Mouse (Mus musculus) olfactory bulb, adult 2 months (tissue): ENCODE measurements around the gene Fndc1.

ENCODE experiments used
- CTCF ChIP-seq: fragments of 200-500 bp; IDR thresholded peaks from 2 replicates; pipeline ENCODE4 v1.5.1; 2012; ENCODE audit warnings: low read depth, mild to moderate bottlenecking, low read length, moderate library complexity; ENCODE audit not compliant: insufficient read depth
- POLR2A ChIP-seq: fragments of 200-500 bp; IDR thresholded peaks from 2 replicates; pipeline ENCODE4 v1.6.1; 2012; ENCODE audit warnings: mild to moderate bottlenecking, low read depth, low read length, moderate library complexity; ENCODE audit not compliant: insufficient read depth

DNA sequence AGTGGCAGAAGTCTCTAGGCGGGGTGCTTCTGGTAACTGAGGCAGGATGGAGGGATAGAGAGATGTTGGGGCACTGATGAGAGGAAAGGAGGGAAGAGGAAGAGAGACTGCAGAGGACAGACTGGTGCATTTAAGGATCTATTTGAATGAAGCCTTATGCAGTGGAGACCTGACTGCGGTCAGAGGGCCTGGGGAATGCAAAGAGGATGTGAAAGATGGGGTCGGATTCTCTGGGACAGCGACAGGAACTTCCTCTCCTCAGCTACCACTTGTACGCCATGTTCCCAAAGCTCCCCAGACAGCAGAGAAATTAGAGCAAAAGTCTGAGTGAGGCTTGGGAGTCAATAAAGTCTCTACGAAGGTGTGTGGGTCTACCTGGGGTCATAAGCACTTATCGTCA, 42.0 kb upstream of the Fndc1 start:
- TF ChIP-seq CTCF (no peak), POLR2A (no peak)
